ENCODE assay signal across 8 mouse cellular contexts in the genomic region with DNA sequence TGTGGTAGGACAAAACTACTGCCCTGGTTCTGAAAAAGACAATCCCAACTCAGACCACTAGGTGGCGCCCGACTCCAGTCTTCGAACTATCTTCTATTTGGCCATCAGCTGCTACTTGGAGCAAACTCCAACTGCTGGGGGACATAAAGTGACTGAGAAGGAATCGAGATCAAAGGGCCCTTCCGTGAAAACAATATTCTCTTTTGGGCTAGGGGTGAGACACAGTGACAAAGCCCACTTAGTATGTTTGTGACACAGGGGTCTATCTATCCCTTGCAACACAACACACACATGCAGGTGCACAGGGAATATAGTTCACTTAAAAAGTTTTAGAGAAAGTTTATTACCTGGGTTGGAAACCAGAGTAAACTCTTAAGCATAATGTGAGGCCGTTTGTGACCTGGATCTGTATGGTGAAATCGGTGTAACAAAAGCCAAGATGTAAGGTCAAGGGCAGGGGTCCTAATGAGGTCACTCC. TPM values are rescaled to one million over a fixed set of nuclear protein-coding genes. Genes with fewer than 3 reads are reported as not detected.
DNase-seq lines count a peak whose midpoint lies in the region; ATAC-seq and TF ChIP-seq lines count a peak whose summit lies in the region.

No protein-coding gene starts in this region.

- H3K9me3 ChIP-seq in midbrain, postnatal 0 days (ENCODE audit: low read length): no peaks in the 10 kb centered on the region

- H3K4me3 ChIP-seq in kidney, adult 2 months (ENCODE audit: insufficient read depth, low read depth, low read length): no peak overlapping the region
- no peak overlapping the region for H3K4me3 ChIP-seq in midbrain, postnatal 0 days (ENCODE audit: low read depth, low read length)

- whole genome bisulfite sequencing in kidney, adult 2 months: 4% methylated on average over 7 of the region's 7 CpGs
- 12% methylated on average over 7 of the region's 7 CpGs for WGBS in midbrain, postnatal 0 days

- peak overlapping the region; percentile 89 for H3K27ac ChIP-seq in kidney, adult 2 months (ENCODE audit: insufficient read depth, low read depth, low read length)
- no peak overlapping the region for H3K27ac ChIP-seq in midbrain, postnatal 0 days (ENCODE audit: low read depth, low read length)

- TF ChIP-seq POLR2A in kidney, adult 2 months (IDR thresholded peaks at IDR 0.05; ENCODE audit: low read depth, low read length): no peak

- peaks cover 10% of the 10 kb centered on the region; the same call in 1 of the 2 replicates for H3K4me1 ChIP-seq in kidney, adult 2 months (ENCODE audit: control insufficient read depth, insufficient read depth, low read length)
- H3K4me1 ChIP-seq in midbrain, postnatal 0 days (ENCODE audit: insufficient read depth, low read length): no peaks in the 10 kb centered on the region

- peak; percentile 79 for DNase-seq in 416B (ENCODE audit: low read depth)
- DNase-seq in adrenal gland, adult 2 months: peak; percentile 79
- DNase-seq in embryo, embryonic 10 days (ENCODE audit: low spot score): peak; percentile 77
- DNase-seq in gastrocnemius, postnatal 14 days: peak; percentile 68
- peak; percentile 91 for DNase-seq in kidney, adult 2 months
- peak; percentile 83 for DNase-seq in left cerebral cortex, postnatal 4 days
- DNase-seq in midbrain, postnatal 0 days (ENCODE audit: low spot score): peak; percentile 87
- DNase-seq in spleen, postnatal 10 days (ENCODE audit: low spot score in 2 of 2): peak; percentile 74 to 85

- H3K36me3 ChIP-seq in kidney, adult 2 months (ENCODE audit: control insufficient read depth, insufficient read depth, low read length): no peaks in the 10 kb centered on the region
- H3K36me3 ChIP-seq in midbrain, postnatal 0 days (ENCODE audit: insufficient read depth, low read length): no peaks in the 10 kb centered on the region

- intact Hi-C loops in gastrocnemius, postnatal 14 days (cut with DNase I; ENCODE audit: low total_unique reads): no loop called here
- intact Hi-C loops in left cerebral cortex, postnatal 4 days (cut with DNase I): loop anchor here (2.0 to 10.0 kb wide), 3 partner anchors 47 to 495 kb away; a partner anchor contains a TSS

- H3K27me3 ChIP-seq in kidney, adult 2 months (replicated peaks; ENCODE audit: control insufficient read depth, insufficient read depth, low read length): no peaks in the 10 kb centered on the region
- H3K27me3 ChIP-seq in midbrain, postnatal 0 days (ENCODE audit: insufficient read depth, low read length): no peaks in the 10 kb centered on the region

- peak; percentile 82 for TF ChIP-seq CTCF in kidney, adult 2 months (conservative IDR thresholded peaks at IDR 0.05; ENCODE audit: insufficient read depth, insufficient read length, low read depth, low read length)
- TF ChIP-seq CTCF in midbrain, postnatal 0 days (IDR thresholded peaks at IDR 0.05): peak; percentile 97

- no peak overlapping the region for H3K9ac ChIP-seq in midbrain, postnatal 0 days (replicated peaks; ENCODE audit: low read length, poor library complexity, severe bottlenecking)

- no peak overlapping the region for H3K4me2 ChIP-seq in midbrain, postnatal 0 days (ENCODE audit: low read depth, low read length, poor library complexity, severe bottlenecking)

- peak; percentile 64; the same call in 1 of the 2 replicates for ATAC-seq in midbrain, postnatal 0 days (ENCODE audit: low FRiP score)

RNA-seq across cellular contexts. Expression of a gene that starts 10.6 kb away (rescaled TPM):
- 100 to 1,000 TPM in 1 of 2 experiments, 10 to 100 TPM in 1; 90.9 to 134 TPM for total RNA-seq in adrenal gland, adult 2 months (2021)
- polyA plus RNA-seq in adrenal gland, adult 2 months (2012; rRNA removed): 16.2 and 19.8 TPM in 2 replicates
- total RNA-seq in gastrocnemius, postnatal 14 days (2021): 10 to 100 TPM; 53.7 to 54.6 TPM
- 63.6 and 80.4 TPM in 2 replicates for polyA plus RNA-seq in kidney, adult 2 months (2012; rRNA removed)
- total RNA-seq in left cerebral cortex, postnatal 4 days (2021): 100 to 1,000 TPM; 119 to 122 TPM
- total RNA-seq in midbrain, postnatal 0 days (2014; rRNA removed): 103 and 110 TPM in 2 replicates
- 163 and 164 TPM in 2 replicates for polyA plus RNA-seq in midbrain, postnatal 0 days (2015; fragmentation: Nextera tagmentation; extraction: Ambion mirVana)

RNA-seq across cellular contexts. Expression of a gene that starts 40.7 kb away (rescaled TPM):
- not detected for total RNA-seq in adrenal gland, adult 2 months (2021)
- 0.07 TPM in 1 of 2 replicates, not detected in the other for polyA plus RNA-seq in adrenal gland, adult 2 months (2012; rRNA removed)
- total RNA-seq in gastrocnemius, postnatal 14 days (2021): not detected
- polyA plus RNA-seq in kidney, adult 2 months (2012; rRNA removed): 0.33 and 0.36 TPM in 2 replicates
- total RNA-seq in left cerebral cortex, postnatal 4 days (2021): not detected
- total RNA-seq in midbrain, postnatal 0 days (2014; rRNA removed): 0.44 and 0.85 TPM in 2 replicates
- 0.50 and 0.70 TPM in 2 replicates for polyA plus RNA-seq in midbrain, postnatal 0 days (2015; fragmentation: Nextera tagmentation; extraction: Ambion mirVana)

RNA-seq across cellular contexts. Expression of a gene that starts 43.5 kb away (rescaled TPM):
- 1 to 10 TPM in 1 of 2 experiments, not detected in 1; 1.4 TPM for total RNA-seq in adrenal gland, adult 2 months (2021)
- 0.31 TPM in 1 of 2 replicates, not detected in the other for polyA plus RNA-seq in adrenal gland, adult 2 months (2012; rRNA removed)
- not detected for total RNA-seq in gastrocnemius, postnatal 14 days (2021)
- 0.08 and 0.11 TPM in 2 replicates for polyA plus RNA-seq in kidney, adult 2 months (2012; rRNA removed)
- not detected for total RNA-seq in left cerebral cortex, postnatal 4 days (2021)
- 0.33 TPM in 2 replicates for total RNA-seq in midbrain, postnatal 0 days (2014; rRNA removed)
- polyA plus RNA-seq in midbrain, postnatal 0 days (2015; fragmentation: Nextera tagmentation; extraction: Ambion mirVana): 0.11 and 0.15 TPM in 2 replicates

RNA-seq across cellular contexts. Expression of a gene that starts 51.3 kb away (rescaled TPM):
- 10 to 100 TPM; 13.2 to 17.0 TPM for total RNA-seq in adrenal gland, adult 2 months (2021)
- 10.5 and 15.3 TPM in 2 replicates for polyA plus RNA-seq in adrenal gland, adult 2 months (2012; rRNA removed)
- 10 to 100 TPM; 10.5 to 11.6 TPM for total RNA-seq in gastrocnemius, postnatal 14 days (2021)
- 15.4 and 19.8 TPM in 2 replicates for polyA plus RNA-seq in kidney, adult 2 months (2012; rRNA removed)
- 10 to 100 TPM; 44.0 to 50.1 TPM for total RNA-seq in left cerebral cortex, postnatal 4 days (2021)
- 65.8 and 71.4 TPM in 2 replicates for total RNA-seq in midbrain, postnatal 0 days (2014; rRNA removed)
- polyA plus RNA-seq in midbrain, postnatal 0 days (2015; fragmentation: Nextera tagmentation; extraction: Ambion mirVana): 13.0 and 14.9 TPM in 2 replicates

RNA-seq across cellular contexts. Expression of a gene that starts 53.6 kb away (rescaled TPM):
- 10 to 100 TPM; 21.4 to 24.7 TPM for total RNA-seq in adrenal gland, adult 2 months (2021)
- 13.5 and 16.6 TPM in 2 replicates for polyA plus RNA-seq in adrenal gland, adult 2 months (2012; rRNA removed)
- 10 to 100 TPM in 1 of 2 experiments, 1 to 10 TPM in 1; 8.5 to 10.3 TPM for total RNA-seq in gastrocnemius, postnatal 14 days (2021)
- 81.5 and 81.6 TPM in 2 replicates for polyA plus RNA-seq in kidney, adult 2 months (2012; rRNA removed)
- total RNA-seq in left cerebral cortex, postnatal 4 days (2021): 10 to 100 TPM; 16.2 to 16.6 TPM
- 16.6 and 19.6 TPM in 2 replicates for total RNA-seq in midbrain, postnatal 0 days (2014; rRNA removed)
- 26.1 and 29.6 TPM in 2 replicates for polyA plus RNA-seq in midbrain, postnatal 0 days (2015; fragmentation: Nextera tagmentation; extraction: Ambion mirVana)
